In the genomic region with DNA sequence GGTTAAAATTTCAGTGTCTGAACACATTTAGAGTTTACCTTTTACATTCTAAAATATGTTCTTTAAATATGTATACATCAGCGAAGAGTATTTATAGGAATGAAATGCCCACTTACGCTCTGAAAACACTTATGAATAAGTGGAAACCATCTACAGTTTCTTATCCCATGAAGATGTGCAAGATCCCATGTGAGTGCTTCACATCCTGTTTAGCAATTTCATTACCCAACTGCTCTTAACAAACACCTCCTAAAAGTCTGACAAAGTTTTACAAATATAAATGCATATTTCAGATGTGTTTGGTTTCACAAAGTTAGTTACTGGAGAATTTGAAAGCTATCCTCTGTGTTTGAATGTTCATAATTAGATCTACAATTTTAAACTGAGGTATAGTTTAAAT, we compare ENCODE assay signal across 23 mouse cellular contexts. TPM values are rescaled to one million over a fixed set of nuclear protein-coding genes. Genes with fewer than 3 reads are reported as not detected.
A peak's percentile ranks its signal among the peaks of the same experiment; 100 is the strongest.
DNase-seq lines count a peak whose midpoint lies in the region; ATAC-seq and TF ChIP-seq lines count a peak whose summit lies in the region.
"Had no signal": no experiment of that assay in that cellular context is flagged by ENCODE, and none has a peak within 500 bp of the region (broad histone marks: within the 10 kb centered on the region; RNA-seq: fewer than 3 reads in every experiment).

No protein-coding gene starts in this region.

- TF ChIP-seq CTCF in forebrain, postnatal 0 days (IDR thresholded peaks at IDR 0.05; ENCODE audit: low read depth) = no peak

- H3K4me3 ChIP-seq in forebrain, embryonic 10.5 days = no peak overlapping the region
- no peak overlapping the region for H3K4me3 ChIP-seq in forebrain, postnatal 0 days (ENCODE audit: low read depth, low read length)
- H3K4me3 ChIP-seq: embryonic facial prominence, embryonic 13.5 days; embryonic facial prominence, embryonic 15.5 days; erythroblast, embryonic 14.5 days; forebrain, embryonic 13.5 days; forebrain, embryonic 15.5 days had no signal

- 88% methylated on average over 2 of the region's 2 CpGs for WGBS in forebrain, embryonic 10.5 days
- 94% methylated on average over 2 of the region's 2 CpGs for WGBS in forebrain, postnatal 0 days

- peak overlapping the region; percentile 79 for H3K27ac ChIP-seq in forebrain, embryonic 10.5 days
- no peak overlapping the region for H3K27ac ChIP-seq in forebrain, postnatal 0 days (ENCODE audit: low read depth, low read length)
- H3K27ac ChIP-seq: embryonic facial prominence, embryonic 13.5 days; embryonic facial prominence, embryonic 15.5 days; forebrain, embryonic 13.5 days; forebrain, embryonic 15.5 days had no signal

- no peak overlapping the region for H3K9ac ChIP-seq in forebrain, postnatal 0 days
- H3K9ac ChIP-seq: embryonic facial prominence, embryonic 13.5 days; embryonic facial prominence, embryonic 15.5 days; forebrain, embryonic 13.5 days; forebrain, embryonic 15.5 days had no signal

- no peak for DNase-seq in forebrain, embryonic 10.5 days (ENCODE audit: extremely low spot score, low spot score)
- DNase-seq in forebrain, postnatal 0 days = no peak
- DNase-seq in 416B (ENCODE audit: low read depth) = peak; percentile 58
- DNase-seq in right cerebral cortex, postnatal 36 days (ENCODE audit: low spot score in 2 of 2) = no peak
- no peak for DNase-seq in embryo, embryonic 9.5 days (ENCODE audit: extremely low spot score)
- DNase-seq: adrenal gland, adult 8-10 months; adrenal gland, postnatal 14 days; adrenal gland, postnatal 36 days; cerebellum, adult 11-12 months; cerebellum, adult 2 months; cerebellum, adult 9-10 months; cerebellum, postnatal 10 days; cerebellum, postnatal 25 days had no signal

- H3K4me1 ChIP-seq in forebrain, embryonic 10.5 days = peaks cover 77% of the 10 kb centered on the region
- no peaks in the 10 kb centered on the region for H3K4me1 ChIP-seq in forebrain, postnatal 0 days (ENCODE audit: insufficient read depth)
- H3K4me1 ChIP-seq: embryonic facial prominence, embryonic 13.5 days; embryonic facial prominence, embryonic 15.5 days had no signal

- no peaks in the 10 kb centered on the region for H3K9me3 ChIP-seq in forebrain, embryonic 10.5 days
- H3K9me3 ChIP-seq in forebrain, postnatal 0 days (ENCODE audit: low read length) = no peaks in the 10 kb centered on the region
- H3K9me3 ChIP-seq: embryonic facial prominence, embryonic 13.5 days; embryonic facial prominence, embryonic 15.5 days; forebrain, embryonic 13.5 days; forebrain, embryonic 15.5 days had no signal

- H3K36me3 ChIP-seq in forebrain, embryonic 10.5 days (replicated peaks) = peaks cover 12% of the 10 kb centered on the region
- no peaks in the 10 kb centered on the region for H3K36me3 ChIP-seq in forebrain, postnatal 0 days (ENCODE audit: insufficient read depth)
- H3K36me3 ChIP-seq: embryonic facial prominence, embryonic 13.5 days; embryonic facial prominence, embryonic 15.5 days; forebrain, embryonic 15.5 days had no signal

- H3K4me2 ChIP-seq in forebrain, postnatal 0 days (ENCODE audit: low read depth) = no peak overlapping the region
- H3K4me2 ChIP-seq: embryonic facial prominence, embryonic 13.5 days; embryonic facial prominence, embryonic 15.5 days; forebrain, embryonic 13.5 days; forebrain, embryonic 15.5 days had no signal

- no peaks in the 10 kb centered on the region for H3K27me3 ChIP-seq in forebrain, embryonic 10.5 days (ENCODE audit: poor library complexity, severe bottlenecking)
- H3K27me3 ChIP-seq in forebrain, postnatal 0 days (ENCODE audit: insufficient read depth, low read length) = no peaks in the 10 kb centered on the region
- H3K27me3 ChIP-seq: embryonic facial prominence, embryonic 13.5 days; embryonic facial prominence, embryonic 15.5 days; forebrain, embryonic 13.5 days; forebrain, embryonic 15.5 days; Patski had no signal

- ATAC-seq in forebrain, postnatal 0 days = no peak
- peak; percentile 74 for ATAC-seq in megakaryocyte, adult 5-6 weeks (ENCODE audit: poor library complexity, severe bottlenecking)
- ATAC-seq: activated CD4-positive, CD25-positive, alpha-beta regulatory T cell, adult 4 months; forebrain, embryonic 13.5 days; Patski had no signal

RNA-seq across cellular contexts. Expression of a gene that starts 59.6 kb away (rescaled TPM):
- 14.8 and 15.4 TPM in 2 replicates for polyA plus RNA-seq in forebrain, embryonic 10.5 days (2016; fragmentation: Nextera tagmentation; extraction: Ambion mirVana)
- 9.3 and 10.6 TPM in 2 replicates for total RNA-seq in forebrain, postnatal 0 days (2014; rRNA removed)
- 3.9 and 5.8 TPM in 2 replicates for polyA plus RNA-seq in forebrain, postnatal 0 days (2015; fragmentation: Nextera tagmentation; extraction: Ambion mirVana)
- 7.2 and 8.1 TPM in 2 replicates for total RNA-seq in megakaryocyte, adult 5-6 weeks (2015)
- 4.1 and 8.0 TPM in 2 replicates for total RNA-seq in megakaryocyte, adult 5-6 weeks (2017)
- total RNA-seq: MEL had no signal
- polyA plus RNA-seq: activated CD4-positive, CD25-positive, alpha-beta regulatory T cell, adult 4 months; C2C12; erythroblast, embryonic 14.5 days had no signal
